Mouse (Mus musculus): ENCODE measurements around the gene Car2. TPM values are rescaled to one million over a fixed set of nuclear protein-coding genes. Genes with fewer than 3 reads are reported as not detected.

The Car2 gene
- polyA plus RNA-seq (2012; rRNA removed) = 26.7 and 30.9 TPM in 2 replicates

DNA sequence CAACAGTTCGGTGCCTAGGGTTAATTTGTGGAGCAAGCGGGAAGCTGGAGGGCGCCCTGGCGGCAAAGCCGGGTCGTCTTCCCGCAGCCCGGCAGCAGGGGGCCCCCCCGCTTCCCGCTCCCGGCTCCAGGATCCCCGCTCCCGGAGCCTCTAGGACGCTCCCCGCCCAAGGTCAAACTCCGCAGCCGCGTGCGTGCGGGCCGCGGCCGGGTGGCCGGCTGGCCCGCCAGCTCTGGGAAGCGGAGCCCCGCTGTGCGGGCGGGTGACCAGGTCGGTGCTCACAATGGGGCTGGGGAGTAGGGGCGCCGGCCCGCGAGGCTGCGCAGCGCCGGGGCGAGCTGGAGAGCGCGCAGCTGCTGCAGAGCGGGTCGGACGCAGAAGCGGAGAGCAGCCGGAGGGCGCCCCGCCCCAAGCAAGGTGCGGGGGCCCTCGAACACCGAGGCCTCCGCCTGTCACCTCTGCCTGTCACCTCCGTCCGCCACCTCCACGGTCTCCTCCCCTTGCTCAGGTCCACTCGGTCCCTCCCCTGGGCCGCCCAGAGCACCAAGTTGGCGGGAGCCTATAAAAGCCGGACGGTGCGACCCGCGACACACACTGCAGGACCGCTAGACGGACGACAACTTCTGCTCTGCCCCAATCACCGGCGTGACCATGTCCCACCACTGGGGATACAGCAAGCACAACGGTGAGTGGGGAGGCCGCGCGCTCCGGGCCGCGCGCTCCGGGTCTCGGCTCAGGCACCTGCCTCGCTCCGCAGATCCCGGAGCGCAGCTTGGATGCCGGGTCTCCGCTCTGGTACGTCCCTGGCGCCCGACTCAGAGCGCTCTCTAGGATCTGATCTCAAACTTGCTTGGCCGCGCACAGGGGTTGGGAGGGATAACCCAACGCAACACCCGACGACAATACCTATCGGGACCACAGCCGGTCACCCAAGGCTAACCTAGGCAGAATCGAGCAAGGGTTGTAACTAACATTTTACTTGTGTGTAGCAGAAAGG is at the start of gene Car2:
Car2 (plus strand) TSS at position 172 of the 997 bp plus-strand sequence.
- peak; percentile 72 for DNase-seq
- Histone ChIP-seq H3K27me3 (ENCODE audit: control insufficient read depth, insufficient read depth, low read length) (peaks cover 4% of the 10 kb centered on the region; the same call in 1 of the 2 replicates), H3K27ac (ENCODE audit: control insufficient read depth, insufficient read depth, low read length) (no peak within 1 kb of the TSS), H3K36me3 (ENCODE audit: control insufficient read depth, insufficient read depth, low read length) (no peaks in the 10 kb centered on the region), H3K4me3 (ENCODE audit: control insufficient read depth, insufficient read depth, low read length) (peak within 1 kb of the TSS; percentile 73), H3K4me1 (replicated peaks; ENCODE audit: control insufficient read depth, insufficient read depth, low read length) (peaks cover 7% of the 10 kb centered on the region; the same call in 1 of the 2 replicates)
- 1% methylated on average over 95 of the region's 95 CpGs for WGBS
- TF ChIP-seq CTCF (IDR thresholded peaks at IDR 0.05; ENCODE audit: borderline replicate concordance, control insufficient read depth, extremely low read depth, insufficient read depth, low read length, poor library complexity) = peak; percentile 73
- no peak for TF ChIP-seq POLR2A (IDR thresholded peaks at IDR 0.05; ENCODE audit: control insufficient read depth, extremely low read depth, insufficient read depth, low read length, poor library complexity)

DNA sequence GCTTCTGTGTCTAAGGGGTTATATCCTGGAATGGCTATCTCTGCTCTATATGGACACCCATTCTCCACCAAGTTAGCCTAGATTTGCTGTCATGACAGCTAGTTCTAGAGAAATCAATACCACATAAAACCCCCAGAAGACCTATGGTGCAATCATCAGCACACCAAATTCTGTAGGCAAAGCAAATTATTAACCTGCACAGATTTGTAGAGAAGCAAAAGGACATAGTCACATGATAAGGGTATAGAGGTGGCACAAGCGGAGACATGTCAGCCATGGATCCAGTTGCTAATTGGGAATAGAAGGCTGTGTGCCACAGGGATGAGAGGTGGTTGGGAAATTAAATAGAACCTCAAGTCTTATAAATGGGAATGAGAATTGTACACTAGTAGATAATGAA is 47.1 kb upstream of the Car2 start:
- DNase-seq = no peak
- 98% methylated on average over 1 of the region's 1 CpGs for WGBS
- Histone ChIP-seq H3K27ac (ENCODE audit: control insufficient read depth, insufficient read depth, low read length) (no peak overlapping the region), H3K4me1 (replicated peaks; ENCODE audit: control insufficient read depth, insufficient read depth, low read length) (no peaks in the 10 kb centered on the region), H3K4me3 (ENCODE audit: control insufficient read depth, insufficient read depth, low read length) (no peak overlapping the region), H3K36me3 (ENCODE audit: control insufficient read depth, insufficient read depth, low read length) (no peaks in the 10 kb centered on the region), H3K27me3 (ENCODE audit: control insufficient read depth, insufficient read depth, low read length) (no peaks in the 10 kb centered on the region)
- TF ChIP-seq CTCF (IDR thresholded peaks at IDR 0.05; ENCODE audit: borderline replicate concordance, control insufficient read depth, extremely low read depth, insufficient read depth, low read length, poor library complexity) = no peak
- no peak for TF ChIP-seq POLR2A (IDR thresholded peaks at IDR 0.05; ENCODE audit: control insufficient read depth, extremely low read depth, insufficient read depth, low read length, poor library complexity)

DNA sequence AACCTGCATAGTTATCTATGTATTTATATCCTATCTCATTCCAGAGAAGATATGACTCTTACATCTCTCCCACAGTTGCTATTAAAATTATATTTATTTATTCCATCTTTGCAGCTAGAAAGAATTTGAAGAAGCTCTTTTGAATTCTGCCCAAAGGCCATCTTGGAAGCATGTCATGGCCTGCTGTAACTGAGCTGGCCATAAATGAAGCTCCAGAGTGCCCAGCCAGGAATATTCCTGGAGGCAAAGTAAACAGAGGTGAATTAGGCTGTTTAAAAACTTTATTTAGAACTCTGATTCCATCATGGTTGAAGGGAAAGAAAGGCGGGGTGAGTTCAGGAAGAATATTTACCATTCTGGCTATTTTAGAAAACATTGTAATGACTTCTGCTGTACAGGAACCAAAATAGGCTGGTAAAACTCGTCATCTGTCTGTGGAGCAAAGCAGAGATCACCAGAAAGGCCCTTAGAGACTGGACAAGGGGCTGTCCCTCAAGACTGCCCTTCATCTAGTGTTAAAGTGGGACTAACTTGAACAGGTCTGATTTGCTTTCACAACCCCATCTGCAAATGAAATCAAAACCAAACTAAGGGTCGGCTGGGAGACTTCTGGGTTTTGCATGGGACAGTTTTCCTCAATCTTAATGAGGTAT is 46.5 kb upstream of the Car2 start:
- no peak for TF ChIP-seq POLR2A (IDR thresholded peaks at IDR 0.05; ENCODE audit: control insufficient read depth, extremely low read depth, insufficient read depth, low read length, poor library complexity)
- no peak for TF ChIP-seq CTCF (IDR thresholded peaks at IDR 0.05; ENCODE audit: borderline replicate concordance, control insufficient read depth, extremely low read depth, insufficient read depth, low read length, poor library complexity)
- WGBS = 87% methylated on average over 3 of the region's 3 CpGs
- H3K27ac ChIP-seq (ENCODE audit: control insufficient read depth, insufficient read depth, low read length) = no peak overlapping the region
- H3K4me1 ChIP-seq (replicated peaks; ENCODE audit: control insufficient read depth, insufficient read depth, low read length) = no peaks in the 10 kb centered on the region
- no peaks in the 10 kb centered on the region for H3K27me3 ChIP-seq (ENCODE audit: control insufficient read depth, insufficient read depth, low read length)
- H3K4me3 ChIP-seq (ENCODE audit: control insufficient read depth, insufficient read depth, low read length) = no peak overlapping the region
- no peak for DNase-seq
- no peaks in the 10 kb centered on the region for H3K36me3 ChIP-seq (ENCODE audit: control insufficient read depth, insufficient read depth, low read length)

DNA sequence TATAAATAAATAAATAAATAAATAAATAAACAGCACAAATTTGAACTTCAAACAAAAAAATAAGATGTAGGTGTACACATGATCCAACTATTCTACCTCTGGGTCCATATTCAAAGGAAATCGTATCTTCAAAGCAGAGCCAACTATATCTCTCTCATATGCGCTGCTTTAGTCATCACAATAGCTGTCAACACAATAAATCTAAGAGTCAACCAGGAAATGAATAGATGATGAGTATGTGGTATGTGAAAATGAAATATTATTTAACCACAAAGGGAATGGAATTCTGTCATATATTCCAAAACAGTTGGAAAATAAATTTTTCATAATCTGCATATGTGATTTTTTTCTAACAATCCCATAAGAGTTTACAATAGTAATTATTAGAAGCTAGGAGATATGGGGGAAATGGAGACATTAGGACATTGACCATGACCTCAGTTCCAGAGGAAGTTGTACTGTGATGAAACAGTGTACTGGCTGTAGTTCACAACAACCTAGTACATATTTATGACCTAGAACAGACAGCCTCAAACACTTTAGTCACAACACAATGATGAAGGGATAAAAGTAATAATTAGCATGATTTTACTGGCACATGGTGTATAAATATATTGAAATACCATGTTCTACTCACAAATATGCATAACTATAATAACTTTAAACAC is 37.4 kb upstream of the Car2 start:
- 98% methylated on average over 2 of the region's 2 CpGs for WGBS
- no peak overlapping the region for H3K27ac ChIP-seq (ENCODE audit: control insufficient read depth, insufficient read depth, low read length)
- TF ChIP-seq POLR2A (IDR thresholded peaks at IDR 0.05; ENCODE audit: control insufficient read depth, extremely low read depth, insufficient read depth, low read length, poor library complexity) (no peak), CTCF (IDR thresholded peaks at IDR 0.05; ENCODE audit: borderline replicate concordance, control insufficient read depth, extremely low read depth, insufficient read depth, low read length, poor library complexity) (no peak)

DNA sequence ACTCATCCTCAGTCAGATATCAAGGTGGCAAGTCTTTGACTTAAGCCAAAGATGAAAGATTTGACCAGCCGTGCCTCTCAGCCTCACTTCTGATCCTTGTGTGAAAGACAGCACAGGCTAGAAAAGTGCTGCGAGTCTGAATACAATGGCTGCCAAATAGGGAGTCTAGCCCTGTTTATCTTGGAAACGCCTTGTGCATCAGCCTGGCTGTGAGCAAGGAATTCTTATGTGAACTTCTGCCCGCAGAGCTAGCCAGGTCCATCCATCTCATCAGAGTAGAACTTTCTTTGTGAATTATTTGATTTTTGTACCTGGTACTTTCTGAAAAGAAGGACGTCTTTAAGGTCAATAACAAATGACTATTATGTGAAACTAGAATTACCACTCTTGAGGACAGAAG is 32.1 kb upstream of the Car2 start:
- Histone ChIP-seq H3K27ac (ENCODE audit: control insufficient read depth, insufficient read depth, low read length) (no peak overlapping the region), H3K4me3 (ENCODE audit: control insufficient read depth, insufficient read depth, low read length) (no peak overlapping the region), H3K27me3 (ENCODE audit: control insufficient read depth, insufficient read depth, low read length) (no peaks in the 10 kb centered on the region), H3K4me1 (replicated peaks; ENCODE audit: control insufficient read depth, insufficient read depth, low read length) (no peaks in the 10 kb centered on the region), H3K36me3 (ENCODE audit: control insufficient read depth, insufficient read depth, low read length) (no peaks in the 10 kb centered on the region)
- no peak for DNase-seq
- 93% methylated on average over 5 of the region's 5 CpGs for WGBS
- TF ChIP-seq CTCF (IDR thresholded peaks at IDR 0.05; ENCODE audit: borderline replicate concordance, control insufficient read depth, extremely low read depth, insufficient read depth, low read length, poor library complexity) = no peak
- TF ChIP-seq POLR2A (IDR thresholded peaks at IDR 0.05; ENCODE audit: control insufficient read depth, extremely low read depth, insufficient read depth, low read length, poor library complexity) = no peak

More for the DNA sequence above, 37.4 kb upstream of the Car2 start:
- Histone ChIP-seq H3K36me3 (ENCODE audit: control insufficient read depth, insufficient read depth, low read length) (no peaks in the 10 kb centered on the region), H3K4me3 (ENCODE audit: control insufficient read depth, insufficient read depth, low read length) (no peak overlapping the region), H3K4me1 (replicated peaks; ENCODE audit: control insufficient read depth, insufficient read depth, low read length) (no peaks in the 10 kb centered on the region), H3K27me3 (ENCODE audit: control insufficient read depth, insufficient read depth, low read length) (no peaks in the 10 kb centered on the region)
- DNase-seq = no peak

DNA sequence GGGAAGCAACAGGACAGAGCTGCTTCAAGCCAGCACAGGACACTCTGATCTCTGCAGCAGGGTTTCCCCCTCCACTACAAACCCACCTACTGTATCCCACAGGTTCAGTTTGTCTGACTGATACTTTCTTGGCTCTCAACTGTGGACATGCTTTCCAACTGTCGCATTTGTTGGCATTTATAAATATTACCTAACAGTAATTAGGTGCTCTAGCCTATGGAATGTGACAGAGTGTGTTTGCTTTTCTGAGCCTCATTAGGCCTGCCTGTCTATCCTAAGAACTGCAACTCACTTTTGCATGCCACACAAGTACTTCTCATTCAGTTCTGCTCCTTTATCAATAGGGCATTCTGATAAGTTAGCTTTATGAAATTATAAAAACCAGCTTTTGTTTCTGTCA is 31.6 kb upstream of the Car2 start:
- Histone ChIP-seq H3K4me1 (replicated peaks; ENCODE audit: control insufficient read depth, insufficient read depth, low read length) (no peaks in the 10 kb centered on the region), H3K27me3 (ENCODE audit: control insufficient read depth, insufficient read depth, low read length) (no peaks in the 10 kb centered on the region), H3K36me3 (ENCODE audit: control insufficient read depth, insufficient read depth, low read length) (no peaks in the 10 kb centered on the region), H3K4me3 (ENCODE audit: control insufficient read depth, insufficient read depth, low read length) (no peak overlapping the region), H3K27ac (ENCODE audit: control insufficient read depth, insufficient read depth, low read length) (no peak overlapping the region)
- 90% methylated on average over 1 of the region's 1 CpGs for WGBS
- no peak for DNase-seq
- TF ChIP-seq CTCF (IDR thresholded peaks at IDR 0.05; ENCODE audit: borderline replicate concordance, control insufficient read depth, extremely low read depth, insufficient read depth, low read length, poor library complexity) (no peak), POLR2A (IDR thresholded peaks at IDR 0.05; ENCODE audit: control insufficient read depth, extremely low read depth, insufficient read depth, low read length, poor library complexity) (no peak)

All from thymus, adult 2 months (tissue).